Mouse (Mus musculus) mouse trophoblast stem cell (cell line): ENCODE results near the gene Gast.
"Not testable (repeated sequence)": the region's sequence is repeated elsewhere in the genome, so short reads cannot be mapped to it uniquely, and the experiment has no call there.

Experiments used
- in situ Hi-C, 2 experiments: fragments of 300-500 bp; cut with MseI, MboI; formaldehyde crosslinking; loops; 2 replicates in 1 of 2; 3 replicates in 1 of 2; pipeline ENCODE4 v1.15.1; 2025

Gast gene

GRCm38 (mm10) chr11:100333944-100334457 lies at the start of gene Gast:
Gene Gast (plus strand): TSS chr11:100334407.
- in situ Hi-C loops = no loop called here

- in situ Hi-C loops = loop anchor here (5.0 to 10.0 kb wide), 4 partner anchors 110 to 218 kb away; no protein-coding TSS in a partner anchor
Observed at GRCm38 (mm10) chr11:100284988-100285387, 49.2 kb upstream of the Gast start.

- in situ Hi-C loops = loop anchor here in 1 of 2 experiments (10.0 kb wide), 2 partner anchors 112 to 212 kb away; no protein-coding TSS in a partner anchor
Observed at GRCm38 (mm10) chr11:100287024-100287423, 47.2 kb upstream of the Gast start.

GRCm38 (mm10) chr11:100288942-100289341 lies 45.3 kb upstream of the Gast start:
- in situ Hi-C loops = loop anchor here in 1 of 2 experiments (10.0 kb wide), 2 partner anchors 114 to 214 kb away; no protein-coding TSS in a partner anchor

GRCm38 (mm10) chr11:100290235-100290634 lies 44.0 kb upstream of the Gast start:
- in situ Hi-C loops = loop anchor here in 1 of 2 experiments (10.0 kb wide), 1 partner anchor 825 kb away; no protein-coding TSS in a partner anchor

- in situ Hi-C loops = loop anchor here in 1 of 2 experiments (10.0 kb wide), 1 partner anchor 828 kb away; no protein-coding TSS in a partner anchor
Observed at GRCm38 (mm10) chr11:100292884-100293283, 41.3 kb upstream of the Gast start.

- in situ Hi-C loops = loop anchor here in 1 of 2 experiments (10.0 kb wide), 1 partner anchor 831 kb away; no protein-coding TSS in a partner anchor
Observed at GRCm38 (mm10) chr11:100295308-100295707, 38.9 kb upstream of the Gast start.

GRCm38 (mm10) chr11:100297801-100298200 lies 36.4 kb upstream of the Gast start:
- in situ Hi-C loops = loop anchor here in 1 of 2 experiments (10.0 kb wide), 1 partner anchor 833 kb away; no protein-coding TSS in a partner anchor

GRCm38 (mm10) chr11:100298274-100299036 lies 35.8 kb upstream of the Gast start:
- in situ Hi-C loops = loop anchor here in 1 of 2 experiments (10.0 kb wide), 1 partner anchor 834 kb away; no protein-coding TSS in a partner anchor

- in situ Hi-C loops = no loop called here
Observed at GRCm38 (mm10) chr11:100300293-100300692, 33.9 kb upstream of the Gast start.

- in situ Hi-C loops = no loop called here
Observed at GRCm38 (mm10) chr11:100301292-100301691, 32.9 kb upstream of the Gast start.

GRCm38 (mm10) chr11:100307900-100308299 lies 26.3 kb upstream of the Gast start:
- in situ Hi-C loops = no loop called here

GRCm38 (mm10) chr11:100308672-100309071 lies 25.5 kb upstream of the Gast start:
- in situ Hi-C loops = not testable (repeated sequence)

GRCm38 (mm10) chr11:100311656-100312055 lies 22.6 kb upstream of the Gast start:
- in situ Hi-C loops = no loop called here

GRCm38 (mm10) chr11:100312096-100312679 lies 22.0 kb upstream of the Gast start:
- in situ Hi-C loops = no loop called here

- in situ Hi-C loops = no loop called here
Observed at GRCm38 (mm10) chr11:100313424-100313823, 20.8 kb upstream of the Gast start.

GRCm38 (mm10) chr11:100315439-100315838 lies 18.8 kb upstream of the Gast start:
- in situ Hi-C loops = no loop called here

GRCm38 (mm10) chr11:100317826-100318380 lies 16.3 kb upstream of the Gast start:
- in situ Hi-C loops = no loop called here

GRCm38 (mm10) chr11:100318529-100319451 lies 15.4 kb upstream of the Gast start:
- in situ Hi-C loops = no loop called here

GRCm38 (mm10) chr11:100319492-100320171 lies 14.6 kb upstream of the Gast start, which contains the start of gene Eif1:
Gene Eif1 (plus strand): TSS chr11:100319885.
- in situ Hi-C loops = no loop called here
